In genomic region chr13:16716340-16716739, GRCm38 (mm10) we compare ENCODE assay signal across 19 mouse cellular contexts.
DNase-seq lines count a peak whose midpoint lies in the region; ATAC-seq and TF ChIP-seq lines count a peak whose summit lies in the region.
"Had no signal": no experiment of that assay in that cellular context is flagged by ENCODE, and none has a peak within 500 bp of the region (broad histone marks: within the 10 kb centered on the region; RNA-seq: fewer than 3 reads in every experiment).

No protein-coding gene starts in this region.

- no peak overlapping the region for H3ac ChIP-seq in myocyte (ENCODE audit: control insufficient read depth, insufficient read length)

- H3K9me3 ChIP-seq in hindbrain, embryonic 10.5 days = no peaks in the 10 kb centered on the region
- H3K9me3 ChIP-seq in hindbrain, embryonic 12.5 days (replicated peaks) = no peaks in the 10 kb centered on the region
- H3K9me3 ChIP-seq in midbrain, embryonic 11.5 days (ENCODE audit: control insufficient read depth, low read length) = no peaks in the 10 kb centered on the region
- H3K9me3 ChIP-seq in midbrain, embryonic 13.5 days = no peaks in the 10 kb centered on the region
- H3K9me3 ChIP-seq: forebrain, embryonic 15.5 days; G1E; limb, embryonic 13.5 days had no signal

- DNase-seq in embryo, embryonic 11 days = peak; percentile 2
- DNase-seq in embryo, embryonic 10 days (ENCODE audit: low spot score) = no peak
- DNase-seq in hindbrain, embryonic 10.5 days (ENCODE audit: low spot score) = no peak
- DNase-seq in midbrain, embryonic 11.5 days (ENCODE audit: low spot score, missing footprints) = peak; percentile 51
- DNase-seq: adrenal gland, postnatal 10 days; cerebellum, postnatal 14 days; gastrocnemius, postnatal 36 days; kidney, adult 2 months had no signal

- H3K4me2 ChIP-seq in hindbrain, embryonic 12.5 days (replicated peaks) = no peak overlapping the region
- no peak overlapping the region for H3K4me2 ChIP-seq in midbrain, embryonic 11.5 days
- H3K4me2 ChIP-seq in midbrain, embryonic 13.5 days (replicated peaks) = no peak overlapping the region
- H3K4me2 ChIP-seq in myocyte (ENCODE audit: low read depth) = peak overlapping the region; percentile 56
- H3K4me2 ChIP-seq: forebrain, embryonic 15.5 days; limb, embryonic 13.5 days had no signal

- WGBS in hindbrain, embryonic 10.5 days = 63% methylated on average over 6 of the region's 6 CpGs
- 64% methylated on average over 6 of the region's 6 CpGs for WGBS in hindbrain, embryonic 12.5 days
- WGBS in midbrain, embryonic 11.5 days = 56% methylated on average over 6 of the region's 6 CpGs
- WGBS in midbrain, embryonic 13.5 days = 59% methylated on average over 6 of the region's 6 CpGs

- 0 out of 2 replicates have a peak overlapping the region, but pooled peaks have one; percentile 16 for H3K27ac ChIP-seq in hindbrain, embryonic 10.5 days
- no peak overlapping the region for H3K27ac ChIP-seq in hindbrain, embryonic 12.5 days
- no peak overlapping the region for H3K27ac ChIP-seq in midbrain, embryonic 11.5 days (ENCODE audit: low read depth, low read length)
- no peak overlapping the region for H3K27ac ChIP-seq in midbrain, embryonic 13.5 days
- H3K27ac ChIP-seq: forebrain, embryonic 15.5 days; hindbrain, postnatal 0 days; limb, embryonic 13.5 days; liver, embryonic 14.5 days; stomach, postnatal 0 days had no signal

- 0 out of 2 replicates have a peak, but pooled peaks cover 3% of the 10 kb centered on the region for H3K4me1 ChIP-seq in hindbrain, embryonic 10.5 days (replicated peaks)
- H3K4me1 ChIP-seq in hindbrain, embryonic 12.5 days = no peaks in the 10 kb centered on the region
- no peaks in the 10 kb centered on the region for H3K4me1 ChIP-seq in midbrain, embryonic 11.5 days (ENCODE audit: control insufficient read depth, insufficient read depth, low read length)
- no peaks in the 10 kb centered on the region for H3K4me1 ChIP-seq in midbrain, embryonic 13.5 days (replicated peaks)
- H3K4me1 ChIP-seq: forebrain, embryonic 15.5 days had no signal

- H3K79me2 ChIP-seq in myocyte (ENCODE audit: control insufficient read depth, insufficient read depth) = no peaks in the 10 kb centered on the region

- no peak overlapping the region for H3K9ac ChIP-seq in hindbrain, embryonic 12.5 days
- no peak overlapping the region for H3K9ac ChIP-seq in midbrain, embryonic 11.5 days (ENCODE audit: low read length)
- H3K9ac ChIP-seq in midbrain, embryonic 13.5 days (replicated peaks) = no peak overlapping the region
- H3K9ac ChIP-seq: forebrain, embryonic 15.5 days; limb, embryonic 13.5 days; liver, embryonic 14.5 days had no signal

- ATAC-seq in hindbrain, embryonic 12.5 days (ENCODE audit: low FRiP score) = no peak
- ATAC-seq in midbrain, embryonic 11.5 days (ENCODE audit: low FRiP score) = no peak
- ATAC-seq in midbrain, embryonic 13.5 days = no peak
- no peak for ATAC-seq in megakaryocyte progenitor cell, adult 5-6 weeks (replicated peaks; ENCODE audit: poor library complexity)
- ATAC-seq: activated CD4-positive, CD25-positive, alpha-beta regulatory T cell, adult 4 months; forebrain, embryonic 15.5 days; hindbrain, postnatal 0 days had no signal

- TF ChIP-seq POLR2A in myocyte (IDR thresholded peaks at IDR 0.05; ENCODE audit: insufficient read length, low read depth) = no peak

- no peak overlapping the region for H3K4me3 ChIP-seq in hindbrain, embryonic 10.5 days
- no peak overlapping the region for H3K4me3 ChIP-seq in hindbrain, embryonic 12.5 days
- H3K4me3 ChIP-seq in midbrain, embryonic 11.5 days (ENCODE audit: low read depth, low read length) = no peak overlapping the region
- no peak overlapping the region for H3K4me3 ChIP-seq in midbrain, embryonic 13.5 days (replicated peaks)
- H3K4me3 ChIP-seq in myocyte = no peak overlapping the region
- H3K4me3 ChIP-seq: forebrain, embryonic 15.5 days; limb, embryonic 13.5 days had no signal

- H3K27me3 ChIP-seq in hindbrain, embryonic 10.5 days (ENCODE audit: insufficient read depth, poor library complexity, severe bottlenecking) = no peaks in the 10 kb centered on the region
- no peaks in the 10 kb centered on the region for H3K27me3 ChIP-seq in hindbrain, embryonic 12.5 days
- no peaks in the 10 kb centered on the region for H3K27me3 ChIP-seq in midbrain, embryonic 11.5 days (ENCODE audit: control insufficient read depth, insufficient read depth, low read length)
- H3K27me3 ChIP-seq in midbrain, embryonic 13.5 days = no peaks in the 10 kb centered on the region
- H3K27me3 ChIP-seq in myocyte (ENCODE audit: control insufficient read depth, insufficient read depth, insufficient read length) = no peaks in the 10 kb centered on the region
- H3K27me3 ChIP-seq: forebrain, embryonic 15.5 days; limb, embryonic 13.5 days had no signal

- no peaks in the 10 kb centered on the region for H3K36me3 ChIP-seq in hindbrain, embryonic 10.5 days
- H3K36me3 ChIP-seq in hindbrain, embryonic 12.5 days = no peaks in the 10 kb centered on the region
- H3K36me3 ChIP-seq in midbrain, embryonic 11.5 days (ENCODE audit: control insufficient read depth, insufficient read depth, low read length) = no peaks in the 10 kb centered on the region
- H3K36me3 ChIP-seq in midbrain, embryonic 13.5 days = no peaks in the 10 kb centered on the region
- H3K36me3 ChIP-seq in myocyte (ENCODE audit: control insufficient read depth, insufficient read depth) = no peaks in the 10 kb centered on the region
- H3K36me3 ChIP-seq: forebrain, embryonic 15.5 days; G1E; limb, embryonic 13.5 days had no signal

TF ChIP-seq in myocyte, 11 proteins besides CTCF, POLR2A, EP300 and RAD21:
- TF ChIP-seq SRF (IDR thresholded peaks at IDR 0.05; ENCODE audit: control insufficient read depth, insufficient read length, low read depth) = no peak
- no peak for TF ChIP-seq TCF3 (IDR thresholded peaks at IDR 0.05; ENCODE audit: insufficient read length, low read depth)
- TF ChIP-seq MYOG (IDR thresholded peaks at IDR 0.05; ENCODE audit: control insufficient read depth in 1 of 3, insufficient read depth in 1 of 3, insufficient read length in 2 of 3, low read depth in 2 of 3) = no peak
- no peak for TF ChIP-seq E2F4 (IDR thresholded peaks at IDR 0.05; ENCODE audit: insufficient read depth)
- TF ChIP-seq POLR2AphosphoS2 (IDR thresholded peaks at IDR 0.05; ENCODE audit: insufficient read length, low read depth) = no peak
- TF ChIP-seq CEBPB (IDR thresholded peaks at IDR 0.05; ENCODE audit: insufficient read depth, poor library complexity, severe bottlenecking) = no peak
TF ChIP-seq in myocyte: peak in this region for 0.

Comparison
In these comparisons a context has a peak if more than half of its experiments do, and no peak if none do; other contexts are left out.
1. DNase-seq: peak in embryo, embryonic 11 days (single experiment) and midbrain, embryonic 11.5 days (single experiment); none in embryo, embryonic 10 days (single experiment) and hindbrain, embryonic 10.5 days (single experiment).